Mouse (Mus musculus) hindbrain, postnatal 0 days (tissue): ENCODE data around the gene Tmem125. TPM values are rescaled to one million over a fixed set of nuclear protein-coding genes. Genes with fewer than 3 reads are reported as not detected.

ENCODE experiments used
- ATAC-seq: fragments of 200-750 bp; cut with Nextera tagmentation; 2 replicates; pipeline ENCODE4 v1.8.0; 2017; ENCODE audit warnings: mild to moderate bottlenecking, moderate TSS enrichment, moderate library complexity
- DNase-seq: peaks from one replicate; pipeline ENCODE4 v3.0.0-alpha.2; 2015; ENCODE audit warnings: low spot score
- H3K27ac ChIP-seq: fragments of 300-500 bp; sonication (generic); 2 replicates; pipeline ENCODE4 v1.5.1; 2014; ENCODE audit warnings: mild to moderate bottlenecking
- H3K27me3 ChIP-seq: fragments of 300-500 bp; sonication (generic); 2 replicates; pipeline ENCODE4 v1.6.1; 2014; ENCODE audit warnings: low read length, mixed read lengths; ENCODE audit not compliant: insufficient read depth
- H3K36me3 ChIP-seq: fragments of 300-500 bp; sonication (generic); 2 replicates; pipeline ENCODE4 v1.6.1; 2014; ENCODE audit warnings: low read length, mixed read lengths; ENCODE audit not compliant: insufficient read depth
- H3K4me1 ChIP-seq: fragments of 300-500 bp; sonication (generic); 2 replicates; pipeline ENCODE4 v1.6.1; 2014; ENCODE audit warnings: antibody characterized with exemption, low read length, mixed read lengths; ENCODE audit not compliant: insufficient read depth
- H3K4me2 ChIP-seq: fragments of 300-500 bp; sonication (generic); 2 replicates; pipeline ENCODE4 v1.6.1; 2014; ENCODE audit warnings: low read depth, mild to moderate bottlenecking, low read length, moderate library complexity, mixed read lengths
- H3K4me3 ChIP-seq: fragments of 300-500 bp; sonication (generic); 2 replicates; pipeline ENCODE4 v1.5.1; 2014; ENCODE audit warnings: low read length
- H3K9ac ChIP-seq: fragments of 300-500 bp; sonication (generic); replicated peaks from 2 replicates; pipeline ENCODE4 v1.6.1; 2014; ENCODE audit warnings: mild to moderate bottlenecking, low read length, moderate library complexity, mixed read lengths
- H3K9me3 ChIP-seq: fragments of 300-500 bp; sonication (generic); 2 replicates; pipeline ENCODE4 v1.6.1; 2016; ENCODE audit warnings: low read length, mixed read lengths
- CTCF ChIP-seq: IDR thresholded peaks from 2 replicates; pipeline ENCODE4 v1.5.1; 2016; ENCODE audit warnings: antibody characterized with exemption, control low read depth, low read depth
- WGBS: fragments of 180-500 bp; shearing (Covaris S2); extraction: QIAGEN DNeasy Blood & Tissue Kit; methylation state at CpG from one replicate; pipeline ENCODE4 v1.1.7; 2014; 5-methylcytosine and 5-hydroxymethylcytosine counted together
- polyA plus RNA-seq: library from polyadenylated mRNA; unstranded; fragments of >200 nt; fragmentation: Nextera tagmentation; extraction: Ambion mirVana; gene quantifications from 2 replicates; pipeline ENCODE4 v1.2.1, GENCODE M21; 2015
- total RNA-seq: library from RNA; depleted of rRNA; stranded (reverse); fragments of >200 nt; gene quantifications from 2 replicates; pipeline ENCODE4 v1.2.3, GENCODE M21; 2014

Tmem125 gene
- total and polyA plus RNA-seq, 2 experiments from 2014 or later = 0.64 to 4.8 TPM

DNA sequence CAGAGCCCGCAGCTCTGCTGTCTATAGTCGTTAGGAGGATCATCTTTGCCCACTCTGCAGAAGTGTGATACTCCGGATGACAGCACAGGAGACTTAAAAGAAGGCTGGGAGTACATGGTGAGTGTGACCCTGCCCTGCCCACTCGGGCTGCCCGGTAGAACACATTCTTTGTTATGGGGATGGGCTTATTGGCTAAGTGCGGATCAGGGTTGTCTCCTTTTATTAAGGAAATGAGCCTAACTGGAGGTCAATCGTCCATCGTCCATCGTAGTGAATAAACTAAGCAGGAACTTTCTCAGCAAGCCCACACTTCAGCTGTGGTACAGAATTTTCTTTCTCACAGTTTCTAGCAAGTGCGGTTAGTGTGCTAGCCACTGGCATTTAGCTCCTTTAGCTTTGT, 3.9 kb downstream of the Tmem125 start:
- no peak for ATAC-seq
- Histone ChIP-seq H3K4me1 (no peaks in the 10 kb centered on the region), H3K4me3 (no peak overlapping the region), H3K9me3 (no peaks in the 10 kb centered on the region), H3K4me2 (no peak overlapping the region), H3K27ac (no peak overlapping the region), H3K36me3 (no peaks in the 10 kb centered on the region), H3K27me3 (no peaks in the 10 kb centered on the region; the same call in 1 of the 2 replicates), H3K9ac (no peak overlapping the region)
- no peak for DNase-seq
- WGBS = 11% methylated on average over 10 of the region's 10 CpGs
- TF ChIP-seq CTCF = no peak

DNA sequence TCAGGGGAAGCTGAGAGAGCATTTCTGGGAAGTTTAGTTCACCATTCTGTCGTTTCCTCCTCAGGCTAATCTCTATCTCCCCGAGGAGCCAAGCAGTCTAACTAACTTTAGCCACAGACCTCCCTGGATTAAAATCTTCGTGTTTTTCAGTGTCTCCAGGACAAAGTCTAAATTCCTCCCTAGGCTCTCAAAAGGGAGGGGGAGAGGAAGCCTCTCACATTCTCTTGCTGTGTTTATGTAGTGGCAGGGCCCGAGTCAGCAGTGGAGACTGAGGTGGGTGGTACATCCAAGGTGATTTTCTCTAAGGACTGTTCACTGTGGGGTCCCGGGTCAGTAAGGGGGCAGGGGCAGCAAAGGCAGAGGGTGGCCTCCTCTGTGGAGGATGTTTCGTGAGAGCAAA, 6.0 kb downstream of the Tmem125 start:
- no peaks in the 10 kb centered on the region; the same call in 1 of the 2 replicates for H3K27me3 ChIP-seq
- no peaks in the 10 kb centered on the region for H3K4me1 ChIP-seq
- TF ChIP-seq CTCF = no peak
- no peaks in the 10 kb centered on the region for H3K36me3 ChIP-seq
- DNase-seq = no peak
- H3K9ac ChIP-seq = no peak overlapping the region
- H3K9me3 ChIP-seq = no peaks in the 10 kb centered on the region
- H3K27ac ChIP-seq = no peak overlapping the region
- 45% methylated on average over 6 of the region's 6 CpGs for WGBS
- H3K4me2 ChIP-seq = no peak overlapping the region
- H3K4me3 ChIP-seq = no peak overlapping the region
- ATAC-seq = no peak

DNA sequence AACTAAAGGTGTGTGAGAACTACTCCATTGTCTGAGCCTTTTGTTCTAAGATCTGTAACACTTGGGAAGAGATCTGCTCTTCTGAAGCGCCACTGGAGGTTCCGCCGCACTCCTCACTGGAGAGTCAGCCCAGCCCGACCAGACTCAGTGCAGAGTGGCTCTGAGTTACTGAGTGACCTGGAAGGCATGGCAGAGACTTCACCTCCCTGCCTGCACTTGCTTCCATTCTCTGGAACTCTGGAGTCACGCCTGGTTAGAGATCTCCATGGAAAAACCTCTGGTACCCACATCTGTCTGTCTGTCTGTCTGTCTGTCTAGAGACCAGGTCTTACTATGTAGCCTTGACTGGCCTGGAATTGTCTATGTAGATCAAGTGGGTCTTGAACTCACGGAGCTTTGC, 8.2 kb downstream of the Tmem125 start:
- no peak for DNase-seq
- H3K36me3 ChIP-seq = no peaks in the 10 kb centered on the region
- H3K9ac ChIP-seq = no peak overlapping the region
- H3K4me2 ChIP-seq = no peak overlapping the region
- H3K9me3 ChIP-seq = no peaks in the 10 kb centered on the region
- no peak overlapping the region for H3K27ac ChIP-seq
- 75% methylated on average over 6 of the region's 6 CpGs for WGBS
- TF ChIP-seq CTCF = no peak
- no peak overlapping the region for H3K4me3 ChIP-seq
- no peak for ATAC-seq
- H3K27me3 ChIP-seq = no peaks in the 10 kb centered on the region
- H3K4me1 ChIP-seq = no peaks in the 10 kb centered on the region

DNA sequence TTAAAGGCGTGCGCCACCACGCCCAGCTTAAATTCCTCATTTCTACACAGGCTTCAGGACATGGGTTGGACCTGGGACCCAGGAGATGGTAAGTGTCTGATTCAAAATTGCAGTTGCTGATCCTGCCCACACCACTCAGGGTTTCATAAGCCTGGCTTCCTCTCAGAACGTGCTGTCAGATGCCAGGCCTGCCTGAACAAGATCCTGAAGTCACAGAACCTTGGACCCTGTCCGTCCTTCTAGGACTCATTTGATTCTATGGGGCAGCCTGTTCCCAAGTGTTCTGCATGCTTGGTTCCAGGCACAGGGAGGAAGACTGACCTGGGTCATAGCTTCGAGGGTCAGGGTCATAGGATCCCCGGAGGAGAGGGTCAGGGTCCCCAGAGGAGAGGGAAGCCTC, 10.2 kb downstream of the Tmem125 start:
- no peak for TF ChIP-seq CTCF
- WGBS = 80% methylated on average over 7 of the region's 7 CpGs
- ATAC-seq (no peak), DNase-seq (no peak)
- no peaks in the 10 kb centered on the region for H3K4me1 ChIP-seq
- H3K27me3 ChIP-seq = no peaks in the 10 kb centered on the region
- H3K4me2 ChIP-seq = no peak overlapping the region
- H3K36me3 ChIP-seq = no peaks in the 10 kb centered on the region
- H3K27ac ChIP-seq = no peak overlapping the region
- no peaks in the 10 kb centered on the region for H3K9me3 ChIP-seq
- H3K4me3 ChIP-seq = no peak overlapping the region
- no peak overlapping the region for H3K9ac ChIP-seq

DNA sequence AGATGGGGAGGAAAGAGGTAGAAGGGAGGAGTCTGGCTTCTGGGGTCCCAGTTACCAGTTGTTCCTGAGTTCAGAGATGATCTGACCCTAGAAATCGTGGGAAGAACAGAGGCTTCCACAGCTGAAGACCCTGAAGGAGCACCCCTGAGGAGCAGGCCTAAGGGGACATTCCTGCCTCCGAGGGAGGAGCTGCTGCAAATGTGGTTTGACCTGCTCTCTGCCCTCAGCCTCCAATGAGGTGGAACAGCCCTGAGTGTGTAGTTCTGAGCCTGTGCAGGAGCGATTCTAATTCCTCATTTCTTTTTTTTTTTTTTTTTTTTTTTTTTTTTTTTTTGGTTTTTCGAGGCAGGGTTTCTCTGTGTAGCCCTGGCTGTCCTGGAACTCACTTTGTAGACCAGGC, 10.7 kb downstream of the Tmem125 start:
- H3K27ac ChIP-seq = no peak overlapping the region
- TF ChIP-seq CTCF = no peak
- 48% methylated on average over 3 of the region's 4 CpGs for WGBS

DNA sequence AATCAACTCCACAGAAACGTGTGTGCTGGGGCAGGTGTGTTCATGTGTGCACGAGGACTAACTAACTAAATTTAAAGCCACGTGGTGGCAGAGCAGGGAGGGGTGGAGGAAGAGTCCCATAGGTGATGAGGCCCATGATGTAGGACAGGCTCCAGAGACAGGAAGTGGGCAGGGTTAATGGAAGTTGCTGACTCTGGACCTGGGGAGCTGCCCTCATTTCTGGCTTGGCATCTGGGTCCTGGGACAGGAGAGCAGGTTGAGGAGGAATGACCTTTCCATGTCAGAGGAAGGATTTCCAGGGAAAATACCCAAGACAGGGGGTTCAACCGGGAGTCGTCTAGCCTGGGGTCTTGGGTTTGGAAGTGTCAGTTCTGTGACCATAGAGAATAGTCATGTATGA, 11.2 kb downstream of the Tmem125 start:
- Histone ChIP-seq H3K36me3 (no peaks in the 10 kb centered on the region), H3K9me3 (no peaks in the 10 kb centered on the region), H3K9ac (no peak overlapping the region), H3K4me3 (no peak overlapping the region), H3K27me3 (no peaks in the 10 kb centered on the region), H3K4me1 (no peaks in the 10 kb centered on the region), H3K27ac (no peak overlapping the region), H3K4me2 (no peak overlapping the region)
- ATAC-seq (no peak), DNase-seq (no peak)
- 84% methylated on average over 5 of the region's 5 CpGs for WGBS
- TF ChIP-seq CTCF = no peak

More for the DNA sequence above, 10.7 kb downstream of the Tmem125 start:
- Histone ChIP-seq H3K4me3 (no peak overlapping the region), H3K36me3 (no peaks in the 10 kb centered on the region), H3K9ac (no peak overlapping the region), H3K9me3 (no peaks in the 10 kb centered on the region), H3K27me3 (no peaks in the 10 kb centered on the region), H3K4me2 (no peak overlapping the region), H3K4me1 (no peaks in the 10 kb centered on the region)
- ATAC-seq = no peak
- DNase-seq = no peak

DNA sequence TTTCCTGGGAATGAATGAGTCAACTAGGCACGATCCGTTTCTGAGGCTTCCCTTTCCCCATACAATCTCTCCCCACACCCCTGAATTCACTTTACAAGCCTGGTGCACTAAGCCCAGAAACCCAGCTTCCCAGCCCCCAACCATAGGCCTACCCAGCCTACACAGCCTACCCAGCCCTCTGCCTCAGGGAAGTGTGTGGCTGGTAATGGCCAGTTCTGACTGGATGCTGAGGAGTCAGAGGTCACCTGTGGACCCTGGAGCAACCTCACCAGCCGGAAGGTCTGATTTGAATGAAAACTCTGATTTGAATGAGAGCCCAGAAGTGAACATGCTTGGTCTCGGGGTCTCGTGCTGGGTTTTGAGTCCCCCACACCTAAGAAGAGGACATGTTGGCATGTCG, 16.1 kb downstream of the Tmem125 start:
- H3K9ac ChIP-seq = no peak overlapping the region
- WGBS = 88% methylated on average over 6 of the region's 6 CpGs
- DNase-seq = no peak
- no peaks in the 10 kb centered on the region for H3K4me1 ChIP-seq
- TF ChIP-seq CTCF = no peak
- H3K9me3 ChIP-seq = no peaks in the 10 kb centered on the region
- no peaks in the 10 kb centered on the region for H3K36me3 ChIP-seq
- H3K4me3 ChIP-seq = no peak overlapping the region
- no peak for ATAC-seq
- H3K27me3 ChIP-seq = no peaks in the 10 kb centered on the region
- no peak overlapping the region for H3K27ac ChIP-seq
- no peak overlapping the region for H3K4me2 ChIP-seq

DNA sequence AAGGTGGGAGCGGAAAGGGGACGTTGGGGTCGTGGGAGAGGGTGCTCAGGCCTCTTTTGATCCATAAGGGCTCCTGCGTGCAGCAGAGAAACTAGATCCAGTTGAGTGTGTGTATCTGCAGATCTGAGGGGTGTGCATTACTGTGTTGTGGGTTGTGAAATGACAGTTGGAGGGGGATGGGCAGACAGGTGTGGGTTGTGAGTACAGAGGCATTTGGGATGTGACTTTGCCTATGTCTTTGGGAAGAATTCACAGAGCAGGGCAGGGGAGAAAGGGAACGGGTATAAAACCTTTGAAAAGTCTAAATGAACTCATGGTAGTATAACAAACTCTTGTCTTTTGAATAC, 16.5 kb downstream of the Tmem125 start:
- Histone ChIP-seq H3K9ac (no peak overlapping the region), H3K27ac (no peak overlapping the region), H3K9me3 (no peaks in the 10 kb centered on the region), H3K27me3 (no peaks in the 10 kb centered on the region), H3K36me3 (no peaks in the 10 kb centered on the region), H3K4me3 (no peak overlapping the region), H3K4me2 (no peak overlapping the region), H3K4me1 (no peaks in the 10 kb centered on the region)
- TF ChIP-seq CTCF = no peak
- no peak for ATAC-seq
- no peak for DNase-seq
- WGBS = 47% methylated on average over 5 of the region's 5 CpGs
